Mouse (Mus musculus): ENCODE data around the gene Vsnl1. TPM values are rescaled to one million over a fixed set of nuclear protein-coding genes. Genes with fewer than 3 reads are reported as not detected.

The Vsnl1 gene
- polyA plus RNA-seq, 1 experiment from 2014 or later = 22.3 TPM

GRCm38 (mm10) chr12:11427396-11427795 is 9.0 kb downstream of the Vsnl1 start:
- Histone ChIP-seq H3K4me1 (no peaks in the 10 kb centered on the region), H3K4me3 (no peak overlapping the region), H3K27ac (no peak overlapping the region), H3K27me3 (ENCODE audit: insufficient read depth, poor library complexity, severe bottlenecking) (no peaks in the 10 kb centered on the region), H3K36me3 (no peaks in the 10 kb centered on the region), H3K9me3 (no peaks in the 10 kb centered on the region)
- 76% methylated on average over 4 of the region's 4 CpGs for WGBS
- DNase-seq (ENCODE audit: low spot score) = no peak

- no peak for DNase-seq (ENCODE audit: low spot score)
- Histone ChIP-seq H3K4me3 (no peak overlapping the region), H3K27ac (no peak overlapping the region), H3K4me1 (no peaks in the 10 kb centered on the region), H3K27me3 (ENCODE audit: insufficient read depth, poor library complexity, severe bottlenecking) (no peaks in the 10 kb centered on the region), H3K36me3 (no peaks in the 10 kb centered on the region), H3K9me3 (no peaks in the 10 kb centered on the region)
- WGBS = 76% methylated on average over 6 of the region's 6 CpGs
These were observed 18.3 kb downstream of the Vsnl1 start for GRCm38 (mm10) chr12:11418112-11418511.

- no peaks in the 10 kb centered on the region for H3K4me1 ChIP-seq
- H3K27me3 ChIP-seq (ENCODE audit: insufficient read depth, poor library complexity, severe bottlenecking) = no peaks in the 10 kb centered on the region
- no peak overlapping the region for H3K4me3 ChIP-seq
- H3K36me3 ChIP-seq = no peaks in the 10 kb centered on the region
- H3K9me3 ChIP-seq = no peaks in the 10 kb centered on the region
- 87% methylated on average over 4 of the region's 4 CpGs for WGBS
- no peak overlapping the region for H3K27ac ChIP-seq
- DNase-seq (ENCODE audit: low spot score) = no peak
These were observed 28.7 kb downstream of the Vsnl1 start for GRCm38 (mm10) chr12:11407679-11408078.

- H3K4me1 ChIP-seq = no peaks in the 10 kb centered on the region
- no peaks in the 10 kb centered on the region for H3K9me3 ChIP-seq
- no peak overlapping the region for H3K4me3 ChIP-seq
- H3K36me3 ChIP-seq = no peaks in the 10 kb centered on the region
- 86% methylated on average over 6 of the region's 6 CpGs for WGBS
- H3K27me3 ChIP-seq (ENCODE audit: insufficient read depth, poor library complexity, severe bottlenecking) = no peaks in the 10 kb centered on the region
- no peak for DNase-seq (ENCODE audit: low spot score)
- H3K27ac ChIP-seq = no peak overlapping the region
These were observed 37.6 kb downstream of the Vsnl1 start for GRCm38 (mm10) chr12:11398791-11399190.

GRCm38 (mm10) chr12:11397029-11397428 is 39.4 kb downstream of the Vsnl1 start:
- 84% methylated on average over 5 of the region's 5 CpGs for WGBS
- Histone ChIP-seq H3K4me3 (no peak overlapping the region), H3K9me3 (no peaks in the 10 kb centered on the region), H3K4me1 (peaks cover 10% of the 10 kb centered on the region), H3K27me3 (ENCODE audit: insufficient read depth, poor library complexity, severe bottlenecking) (no peaks in the 10 kb centered on the region), H3K36me3 (no peaks in the 10 kb centered on the region), H3K27ac (no peak overlapping the region)
- DNase-seq (ENCODE audit: low spot score) = no peak

- no peaks in the 10 kb centered on the region for H3K9me3 ChIP-seq
- H3K4me3 ChIP-seq = no peak overlapping the region
- no peak for DNase-seq (ENCODE audit: low spot score)
- no peaks in the 10 kb centered on the region for H3K36me3 ChIP-seq
- no peak overlapping the region for H3K27ac ChIP-seq
- H3K4me1 ChIP-seq = peaks cover 25% of the 10 kb centered on the region
- no peaks in the 10 kb centered on the region for H3K27me3 ChIP-seq (ENCODE audit: insufficient read depth, poor library complexity, severe bottlenecking)
- 51% methylated on average over 2 of the region's 2 CpGs for WGBS
These were observed 40.9 kb downstream of the Vsnl1 start for GRCm38 (mm10) chr12:11395470-11395869.

GRCm38 (mm10) chr12:11392525-11392924 is 43.9 kb downstream of the Vsnl1 start:
- Histone ChIP-seq H3K27ac (no peak overlapping the region), H3K4me1 (peaks cover 29% of the 10 kb centered on the region), H3K9me3 (no peaks in the 10 kb centered on the region), H3K36me3 (no peaks in the 10 kb centered on the region), H3K27me3 (ENCODE audit: insufficient read depth, poor library complexity, severe bottlenecking) (no peaks in the 10 kb centered on the region), H3K4me3 (no peak overlapping the region)
- WGBS = 22% methylated on average over 1 of the region's 1 CpGs
- DNase-seq (ENCODE audit: low spot score) = no peak

- H3K27ac ChIP-seq = peak overlapping the region; percentile 52; the same call in 1 of the 2 replicates
- H3K4me3 ChIP-seq = no peak overlapping the region
- H3K36me3 ChIP-seq = no peaks in the 10 kb centered on the region
- H3K4me1 ChIP-seq = peaks cover 29% of the 10 kb centered on the region
- no peaks in the 10 kb centered on the region for H3K9me3 ChIP-seq
- 35% methylated on average over 7 of the region's 7 CpGs for WGBS
- peak; percentile 88 for DNase-seq (ENCODE audit: low spot score)
- no peaks in the 10 kb centered on the region for H3K27me3 ChIP-seq (ENCODE audit: insufficient read depth, poor library complexity, severe bottlenecking)
These were observed 45.0 kb downstream of the Vsnl1 start for GRCm38 (mm10) chr12:11391244-11391949.

GRCm38 (mm10) chr12:11389141-11389540 is 47.3 kb downstream of the Vsnl1 start:
- Histone ChIP-seq H3K27me3 (ENCODE audit: insufficient read depth, poor library complexity, severe bottlenecking) (no peaks in the 10 kb centered on the region), H3K4me1 (peaks cover 29% of the 10 kb centered on the region), H3K9me3 (no peaks in the 10 kb centered on the region), H3K4me3 (no peak overlapping the region), H3K36me3 (no peaks in the 10 kb centered on the region), H3K27ac (no peak overlapping the region)
- DNase-seq (ENCODE audit: low spot score) = no peak
- 79% methylated on average over 7 of the region's 7 CpGs for WGBS

- Histone ChIP-seq H3K27me3 (ENCODE audit: insufficient read depth, poor library complexity, severe bottlenecking) (no peaks in the 10 kb centered on the region), H3K36me3 (no peaks in the 10 kb centered on the region), H3K9me3 (no peaks in the 10 kb centered on the region), H3K27ac (no peak overlapping the region), H3K4me3 (no peak overlapping the region), H3K4me1 (0 out of 2 replicates have a peak, but pooled peaks cover 4% of the 10 kb centered on the region)
- DNase-seq (ENCODE audit: low spot score) = no peak
- WGBS = 92% methylated on average over 1 of the region's 1 CpGs
These were observed 51.7 kb downstream of the Vsnl1 start for GRCm38 (mm10) chr12:11384754-11385153.

GRCm38 (mm10) chr12:11379396-11379795 is 57.0 kb downstream of the Vsnl1 start:
- no peaks in the 10 kb centered on the region for H3K36me3 ChIP-seq
- H3K27ac ChIP-seq = no peak overlapping the region
- H3K4me1 ChIP-seq = no peaks in the 10 kb centered on the region
- no peaks in the 10 kb centered on the region for H3K9me3 ChIP-seq
- no peak for DNase-seq (ENCODE audit: low spot score)
- WGBS = 69% methylated on average over 2 of the region's 2 CpGs
- H3K4me3 ChIP-seq = no peak overlapping the region
- H3K27me3 ChIP-seq (ENCODE audit: insufficient read depth, poor library complexity, severe bottlenecking) = no peaks in the 10 kb centered on the region

GRCm38 (mm10) chr12:11370056-11370455 is 66.4 kb downstream of the Vsnl1 start:
- H3K4me1 ChIP-seq = 0 out of 2 replicates have a peak, but pooled peaks cover 3% of the 10 kb centered on the region
- no peaks in the 10 kb centered on the region for H3K36me3 ChIP-seq
- H3K27ac ChIP-seq = no peak overlapping the region
- H3K27me3 ChIP-seq (ENCODE audit: insufficient read depth, poor library complexity, severe bottlenecking) = no peaks in the 10 kb centered on the region
- DNase-seq (ENCODE audit: low spot score) = no peak
- no peak overlapping the region for H3K4me3 ChIP-seq
- 52% methylated on average over 4 of the region's 4 CpGs for WGBS
- no peaks in the 10 kb centered on the region for H3K9me3 ChIP-seq

- no peaks in the 10 kb centered on the region for H3K9me3 ChIP-seq
- 18% methylated on average over 3 of the region's 3 CpGs for WGBS
- no peak overlapping the region for H3K27ac ChIP-seq
- no peak for DNase-seq (ENCODE audit: low spot score)
- H3K36me3 ChIP-seq = no peaks in the 10 kb centered on the region
- 0 out of 2 replicates have a peak, but pooled peaks cover 3% of the 10 kb centered on the region for H3K4me1 ChIP-seq
- no peak overlapping the region for H3K4me3 ChIP-seq
- no peaks in the 10 kb centered on the region for H3K27me3 ChIP-seq (ENCODE audit: insufficient read depth, poor library complexity, severe bottlenecking)
These were observed 69.2 kb downstream of the Vsnl1 start for GRCm38 (mm10) chr12:11367099-11367765.

Measured in heart, embryonic 10.5 days (tissue).